Mouse (Mus musculus) liver, adult 2 months (tissue): ENCODE data around the gene Mmp21.

Experiments used
- CTCF ChIP-seq: fragments of 200-500 bp; IDR thresholded peaks from 2 replicates; pipeline ENCODE4 v1.5.1; 2011; ENCODE audit warnings: low read depth, low read length, control low read depth
- POLR2A ChIP-seq: fragments of 200-500 bp; IDR thresholded peaks from 2 replicates; pipeline ENCODE4 v1.6.1; 2011; ENCODE audit warnings: low read length, control low read depth; ENCODE audit not compliant: insufficient read depth; ENCODE audit errors: extremely low read depth

GRCm38 (mm10) chr7:133679961-133680360 is at the start of gene Mmp21:
- TF ChIP-seq POLR2A = no peak
- no peak for TF ChIP-seq CTCF
